Mouse (Mus musculus) spleen, adult 12 weeks (tissue): Measurements from ENCODE around the gene Fkbp3.
A peak's percentile ranks its signal among the peaks of the same experiment; 100 is the strongest.
"Not testable (repeated sequence)": the region's sequence is repeated elsewhere in the genome, so short reads cannot be mapped to it uniquely, and the experiment has no call there.

ENCODE experiments used
- DNase-seq: peaks from one replicate; pipeline ENCODE4 v3.0.0; 2022; ENCODE audit warnings: low spot score

Fkbp3 gene

GRCm38 (mm10) chr12:65073611-65074178 lies at the start of gene Fkbp3:
Fkbp3 (minus strand) TSS chr12:65074007.
- DNase-seq: peak; percentile 99

DNA sequence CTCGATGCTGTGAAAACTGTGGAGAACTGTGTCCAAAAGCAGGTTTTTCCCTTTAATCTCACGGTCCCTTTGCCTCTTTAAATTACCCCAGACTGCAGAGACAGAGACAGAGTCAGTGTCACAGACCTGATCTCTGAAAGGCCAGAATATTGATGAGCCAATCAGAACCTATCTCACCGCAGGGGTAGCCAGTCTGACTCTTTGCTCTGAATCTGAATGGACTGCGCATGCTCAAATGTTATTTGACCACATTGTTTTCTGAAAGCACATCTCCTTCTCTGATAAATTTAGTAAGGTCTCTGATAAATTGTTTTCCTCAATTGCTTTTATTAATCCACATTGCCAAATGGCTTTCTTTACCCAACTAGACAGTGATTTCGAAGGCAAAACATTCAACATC lies 45.6 kb upstream of the Fkbp3 start:
- no peak for DNase-seq

GRCm38 (mm10) chr12:65118968-65119367 lies 45.2 kb upstream of the Fkbp3 start:
- DNase-seq: no peak

DNA sequence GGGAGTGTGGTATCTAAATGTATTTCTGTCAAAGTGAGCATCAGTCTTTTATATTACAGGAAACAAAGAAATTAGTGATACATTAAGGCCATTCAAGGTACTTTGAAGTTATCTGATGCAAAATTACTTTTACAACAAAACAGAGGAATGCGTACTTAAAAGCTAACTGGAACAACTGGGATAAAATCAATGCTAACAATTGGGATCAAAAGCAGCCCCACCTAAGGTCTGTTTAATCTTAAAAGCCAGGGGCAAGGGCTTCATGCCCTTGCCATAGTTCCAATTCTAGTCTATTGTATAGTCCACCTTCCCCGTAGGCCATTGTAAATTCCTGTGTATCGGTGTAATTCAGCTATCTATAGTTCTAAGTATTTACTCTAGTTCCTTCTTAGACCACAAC lies 41.2 kb upstream of the Fkbp3 start:
- DNase-seq: not testable (repeated sequence)

DNA sequence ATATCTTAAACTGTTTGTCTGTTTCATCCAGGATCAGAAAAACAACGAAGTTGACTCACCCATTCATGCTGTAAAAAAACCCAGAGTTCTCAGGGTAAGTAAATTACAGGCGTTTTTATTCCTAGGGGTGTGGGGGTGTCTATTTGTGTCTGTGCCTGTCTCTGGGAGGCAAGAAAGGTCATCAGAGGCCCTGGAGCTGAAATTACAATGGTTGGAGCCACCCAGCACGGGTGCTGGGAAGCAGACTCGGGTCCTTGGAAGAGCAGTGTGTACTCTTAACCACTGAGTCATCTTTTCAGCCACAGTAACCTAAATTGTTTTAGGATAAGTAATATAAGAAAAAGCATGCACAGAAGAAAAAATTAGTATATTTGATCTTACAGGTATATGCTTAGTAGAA lies 40.1 kb upstream of the Fkbp3 start:
- no peak for DNase-seq

- DNase-seq: no peak
Measured at GRCm38 (mm10) chr12:65112811-65113210, 39.0 kb upstream of the Fkbp3 start.

DNA sequence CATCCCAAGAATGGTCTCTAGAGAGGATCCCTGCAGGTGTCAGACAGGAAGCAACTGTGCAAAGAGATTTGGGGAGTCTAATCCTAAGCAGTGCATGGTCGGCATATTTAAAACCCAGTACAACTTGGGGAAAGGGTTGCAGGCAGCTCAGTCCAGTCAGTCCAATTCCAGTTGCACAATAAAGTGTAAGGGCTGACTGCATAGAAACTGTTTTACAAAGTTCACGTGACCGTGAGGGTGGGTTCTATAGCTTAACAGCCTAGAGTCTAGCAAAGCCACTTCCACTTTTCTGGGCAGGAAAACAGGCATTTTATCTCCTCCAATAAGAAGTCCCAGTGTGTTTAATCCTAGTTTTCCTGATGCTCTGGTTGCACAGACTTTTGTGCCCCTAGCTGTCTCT lies 37.7 kb upstream of the Fkbp3 start:
- no peak for DNase-seq

DNA sequence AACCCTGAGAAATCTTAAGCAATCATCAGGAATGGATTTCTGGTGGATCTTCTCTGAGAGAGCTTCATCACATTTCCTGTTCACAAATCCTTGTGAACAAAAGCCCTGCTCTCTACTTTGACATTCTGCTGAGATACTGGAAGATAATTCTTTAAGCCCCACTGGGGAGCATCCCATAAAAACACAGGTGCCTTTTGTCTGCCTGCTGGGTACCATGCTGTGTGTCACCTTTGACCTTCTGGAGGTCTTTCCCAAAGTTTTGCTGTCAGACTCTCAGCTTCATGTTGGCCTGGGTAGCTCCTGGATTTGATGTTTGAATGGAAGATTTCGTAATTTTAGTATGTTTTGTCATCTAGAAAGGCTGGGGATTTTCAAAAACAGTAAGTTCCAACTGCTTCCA lies 34.9 kb upstream of the Fkbp3 start:
- no peak for DNase-seq

- DNase-seq: no peak
Measured at GRCm38 (mm10) chr12:65076906-65077305, 3.1 kb upstream of the Fkbp3 start.

- no peak for DNase-seq
Measured at GRCm38 (mm10) chr12:65075733-65076310, 2.0 kb upstream of the Fkbp3 start.

GRCm38 (mm10) chr12:65075085-65075732 lies 1.4 kb upstream of the Fkbp3 start, which contains the start of gene Fancm:
Fancm (plus strand) TSS chr12:65075603.
- peak; percentile 81 for DNase-seq

GRCm38 (mm10) chr12:65074651-65075050 lies 844 bp upstream of the Fkbp3 start:
- DNase-seq: no peak

- DNase-seq: no peak
Measured at GRCm38 (mm10) chr12:65072911-65073610, 746 bp downstream of the Fkbp3 start.

DNA sequence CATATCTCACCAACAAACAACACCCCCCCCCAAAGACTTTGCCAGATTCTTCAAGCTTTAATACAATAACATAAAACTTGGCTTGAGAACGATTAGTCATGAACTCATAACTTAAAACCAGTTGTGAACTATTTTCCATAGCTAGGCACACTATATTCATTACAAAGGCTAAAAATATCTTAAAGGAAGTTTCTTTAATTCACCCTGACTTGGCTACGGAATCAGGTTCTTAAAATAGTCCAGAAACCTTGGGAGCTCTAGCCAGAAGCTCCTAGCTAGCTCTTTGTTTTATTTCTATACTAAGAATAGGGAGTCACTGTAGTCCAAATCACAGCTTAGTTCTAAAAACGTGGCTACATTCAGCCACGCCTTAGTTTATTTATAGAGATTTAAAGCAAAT lies 5.4 kb downstream of the Fkbp3 start:
- no peak for DNase-seq

- DNase-seq: no peak
Measured at GRCm38 (mm10) chr12:65066234-65066633, 7.6 kb downstream of the Fkbp3 start.

- DNase-seq: no peak
Measured at GRCm38 (mm10) chr12:65065241-65065640, 8.6 kb downstream of the Fkbp3 start.

DNA sequence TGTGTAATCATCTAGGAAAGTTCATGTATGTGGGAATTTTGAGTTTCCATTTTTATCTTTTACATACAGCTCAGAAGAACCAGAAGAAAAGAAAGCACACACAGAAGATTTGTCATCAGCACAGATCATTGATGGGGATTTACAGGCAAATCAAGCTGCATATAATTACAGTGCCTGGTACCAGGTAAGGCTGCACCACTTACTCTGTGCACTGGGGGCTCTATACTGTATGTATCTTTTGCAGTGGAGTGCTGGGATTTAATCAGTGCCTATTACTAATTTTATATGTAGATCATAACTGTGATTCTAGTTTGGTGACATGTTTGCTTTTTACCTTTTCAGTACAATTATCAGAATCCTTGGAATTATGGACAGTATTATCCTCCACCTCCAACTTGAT lies 12.7 kb downstream of the Fkbp3 start:
- DNase-seq: no peak

DNA sequence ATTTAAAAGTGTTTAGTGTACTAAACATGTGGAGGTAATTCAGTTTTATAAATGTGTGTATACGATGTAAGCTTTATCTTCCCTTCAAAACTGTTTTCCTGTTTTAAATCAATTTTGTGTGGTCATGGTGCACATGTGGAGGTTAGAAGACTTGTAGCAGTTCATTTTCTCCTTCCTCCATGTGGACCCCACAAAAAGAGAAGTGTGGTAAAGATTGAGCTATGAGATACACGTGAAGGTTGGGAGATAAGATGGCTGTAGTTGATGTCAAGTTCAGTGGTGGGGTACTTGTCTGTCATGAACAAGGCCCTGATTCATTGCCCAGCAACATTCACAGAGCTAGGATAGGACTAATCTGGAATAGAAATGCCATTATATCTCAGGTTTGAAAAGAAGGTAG lies 15.6 kb downstream of the Fkbp3 start:
- DNase-seq: no peak

DNA sequence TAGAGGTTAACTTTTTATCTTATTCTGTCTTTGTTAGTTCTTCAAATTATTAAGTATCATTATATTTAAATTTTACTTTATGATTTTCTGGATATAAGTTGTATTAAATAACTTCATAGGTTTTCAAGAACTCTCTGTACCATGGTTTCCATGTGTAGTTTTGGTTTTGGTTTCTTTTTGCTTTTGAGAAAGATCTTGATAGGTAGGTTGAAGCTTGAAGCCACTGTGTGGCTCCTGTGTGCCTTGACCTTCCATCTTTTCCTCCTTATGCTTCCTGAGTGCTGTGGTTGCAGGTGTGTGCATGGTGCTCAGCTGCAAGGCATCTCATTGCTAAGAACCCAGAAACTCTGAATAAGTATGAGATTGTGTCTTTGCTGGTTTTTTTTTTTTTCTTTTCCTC lies 25.0 kb downstream of the Fkbp3 start:
- no peak for DNase-seq

DNA sequence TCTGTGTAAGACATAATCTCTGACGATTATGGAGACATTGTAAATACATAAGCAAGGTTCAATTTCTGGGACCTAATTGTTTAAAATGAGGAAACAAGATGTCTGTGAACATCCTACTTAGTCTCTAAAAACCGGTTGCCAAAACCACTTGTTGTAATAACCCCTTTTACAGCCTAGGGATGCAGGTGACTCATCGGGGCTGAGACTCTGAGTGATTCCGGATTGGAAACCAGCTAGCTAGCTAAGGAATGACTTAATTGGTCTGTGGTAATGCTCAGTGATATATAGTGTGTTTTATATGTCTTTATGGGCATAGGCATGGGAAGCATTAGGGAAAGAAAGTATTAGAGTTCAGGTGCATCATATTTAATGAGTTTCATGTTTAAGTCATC lies 36.3 kb downstream of the Fkbp3 start:
- no peak for DNase-seq

DNA sequence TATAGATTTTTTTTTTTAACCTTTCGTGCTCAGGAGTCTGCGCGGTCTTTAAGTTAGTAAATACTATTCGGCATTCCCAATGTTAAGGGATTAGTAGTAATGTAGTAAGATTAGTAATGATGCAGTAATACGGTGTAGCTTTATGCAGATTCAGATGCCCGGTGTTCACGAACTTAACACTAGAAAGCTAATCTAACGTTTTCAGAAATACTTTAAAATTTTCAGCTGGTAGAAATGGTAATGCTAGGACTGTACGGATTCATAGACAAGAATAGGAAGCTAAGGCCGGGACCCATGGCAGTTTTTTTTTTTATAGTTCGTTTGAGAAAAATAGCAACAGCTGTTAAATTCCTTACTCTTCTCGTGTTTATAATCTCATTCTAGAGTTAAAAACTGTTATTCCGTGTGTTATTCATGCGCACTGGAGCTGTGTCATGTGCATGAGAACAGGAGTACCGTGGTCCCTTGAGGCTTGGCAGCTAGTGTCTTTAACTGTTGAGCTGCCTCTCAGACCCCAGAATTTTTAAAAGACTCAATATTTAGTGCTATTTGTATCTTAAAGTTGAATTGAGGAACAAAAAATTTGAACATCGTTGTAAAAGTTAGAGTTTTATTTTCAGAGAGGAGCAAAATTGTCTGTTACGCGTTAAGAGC lies 36.8 kb downstream of the Fkbp3 start:
- DNase-seq: no peak

DNA sequence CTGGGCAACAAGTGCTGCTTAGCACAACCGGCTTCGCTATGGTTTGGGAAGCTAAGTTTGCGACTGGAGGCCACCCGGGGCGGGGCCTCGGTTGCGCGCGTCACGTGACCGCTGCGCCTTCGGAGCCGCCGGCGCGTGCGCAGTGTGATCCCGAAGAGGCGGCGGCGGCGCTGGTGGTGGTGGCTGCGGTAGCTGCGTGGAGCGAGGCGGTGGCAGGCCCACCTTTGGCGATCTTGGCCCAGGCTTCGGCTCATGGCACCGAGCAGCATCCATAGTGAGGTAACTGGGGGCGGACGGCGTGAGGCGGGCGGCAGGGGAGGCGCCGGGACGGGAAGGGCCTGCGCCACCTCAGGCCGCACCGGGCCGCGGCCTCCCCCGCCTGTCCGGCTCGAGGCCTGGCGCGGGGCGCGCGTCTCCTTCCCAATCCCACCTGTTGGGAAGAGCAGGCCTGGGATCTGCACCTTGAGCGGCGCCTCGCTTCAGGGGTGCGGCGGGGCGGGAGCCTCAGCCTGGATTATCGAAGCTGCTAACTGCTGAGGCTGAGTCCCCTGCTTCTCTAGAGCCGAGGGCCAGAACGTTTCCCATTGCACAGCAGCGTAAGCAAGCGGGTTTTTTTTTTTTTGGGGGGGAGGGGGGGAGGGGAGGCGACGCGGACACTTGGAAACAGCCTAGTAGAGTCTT lies 37.5 kb downstream of the Fkbp3 start, which contains the start of gene Prpf39:
TSS of gene Prpf39 (plus strand) at position 144 of the 681 bp plus-strand sequence.
- DNase-seq: peak; percentile 87
